Comparison of ENCODE assay signal across 9 mouse cellular contexts in the genomic region with DNA sequence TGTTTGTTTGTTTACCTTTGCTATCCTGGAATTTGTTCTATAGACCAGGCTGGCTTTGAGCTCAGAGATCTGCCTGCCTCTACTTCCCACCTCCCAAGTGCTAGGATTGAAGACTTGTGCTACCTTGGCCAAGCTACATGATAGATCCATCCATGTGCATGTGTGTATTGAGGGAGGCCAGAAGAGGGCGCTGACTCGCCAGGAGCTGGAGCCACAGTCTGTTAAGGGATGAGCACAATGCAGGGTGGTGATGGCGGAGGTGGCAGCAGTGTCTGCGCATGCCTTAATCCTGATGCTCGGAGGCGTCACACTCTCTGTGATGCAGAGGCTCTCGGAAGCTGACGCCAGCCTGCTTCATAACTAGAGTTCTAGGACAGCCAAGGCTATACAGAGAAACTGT. TPM values are rescaled to one million over a fixed set of nuclear protein-coding genes. Genes with fewer than 3 reads are reported as not detected.
A peak's percentile ranks its signal among the peaks of the same experiment; 100 is the strongest.
DNase-seq lines count a peak whose midpoint lies in the region; ATAC-seq and TF ChIP-seq lines count a peak whose summit lies in the region.
"Had no signal": no experiment of that assay in that cellular context is flagged by ENCODE, and none has a peak within 500 bp of the region (broad histone marks: within the 10 kb centered on the region; RNA-seq: fewer than 3 reads in every experiment).

No protein-coding gene starts in this region.

- H3K27ac ChIP-seq in heart, postnatal 0 days (ENCODE audit: low read depth): no peak overlapping the region
- H3K27ac ChIP-seq in forebrain, embryonic 15.5 days (replicated peaks): no peak overlapping the region
- H3K27ac ChIP-seq in liver, embryonic 12.5 days: no peak overlapping the region
- H3K27ac ChIP-seq: embryonic facial prominence, embryonic 12.5 days had no signal

- no peak overlapping the region for H3K4me2 ChIP-seq in heart, postnatal 0 days (ENCODE audit: low read depth, low read length)
- H3K4me2 ChIP-seq in forebrain, embryonic 15.5 days (replicated peaks): no peak overlapping the region
- no peak overlapping the region for H3K4me2 ChIP-seq in liver, embryonic 12.5 days
- H3K4me2 ChIP-seq: embryonic facial prominence, embryonic 12.5 days had no signal

- H3K9me3 ChIP-seq in heart, postnatal 0 days (replicated peaks; ENCODE audit: control insufficient read depth, low read length): no peaks in the 10 kb centered on the region
- H3K9me3 ChIP-seq in forebrain, embryonic 15.5 days: no peaks in the 10 kb centered on the region
- H3K9me3 ChIP-seq in liver, embryonic 12.5 days (replicated peaks): no peaks in the 10 kb centered on the region
- H3K9me3 ChIP-seq: embryonic facial prominence, embryonic 12.5 days had no signal

- no peaks in the 10 kb centered on the region for H3K27me3 ChIP-seq in heart, postnatal 0 days (ENCODE audit: control insufficient read depth, insufficient read depth, low read length)
- no peaks in the 10 kb centered on the region for H3K27me3 ChIP-seq in C2C12 (ENCODE audit: control insufficient read depth, insufficient read depth, insufficient read length)
- no peaks in the 10 kb centered on the region for H3K27me3 ChIP-seq in forebrain, embryonic 15.5 days
- H3K27me3 ChIP-seq in liver, embryonic 12.5 days (replicated peaks): no peaks in the 10 kb centered on the region
- H3K27me3 ChIP-seq: embryonic facial prominence, embryonic 12.5 days had no signal

- WGBS in heart, postnatal 0 days: 66% methylated on average over 8 of the region's 8 CpGs
- WGBS in forebrain, embryonic 15.5 days: 65% methylated on average over 8 of the region's 8 CpGs
- 62% methylated on average over 8 of the region's 8 CpGs for WGBS in liver, embryonic 12.5 days (ENCODE audit: insufficient replicate concordance)

- H3K4me1 ChIP-seq in heart, postnatal 0 days (ENCODE audit: control insufficient read depth, insufficient read depth): no peaks in the 10 kb centered on the region
- H3K4me1 ChIP-seq in forebrain, embryonic 15.5 days: no peaks in the 10 kb centered on the region
- H3K4me1 ChIP-seq in liver, embryonic 12.5 days: 0 out of 2 replicates have a peak, but pooled peaks cover under 1% of the 10 kb centered on the region
- H3K4me1 ChIP-seq: embryonic facial prominence, embryonic 12.5 days had no signal

- H3ac ChIP-seq in C2C12 (ENCODE audit: control insufficient read depth, insufficient read length, low read depth): no peak overlapping the region

- peaks cover 63% of the 10 kb centered on the region for H3K36me3 ChIP-seq in heart, postnatal 0 days (replicated peaks; ENCODE audit: control insufficient read depth, insufficient read depth, low read length)
- H3K36me3 ChIP-seq in C2C12 (ENCODE audit: control insufficient read depth, insufficient read depth): peaks cover 42% of the 10 kb centered on the region
- H3K36me3 ChIP-seq in forebrain, embryonic 15.5 days: peaks cover 59% of the 10 kb centered on the region
- H3K36me3 ChIP-seq in liver, embryonic 12.5 days: peaks cover 93% of the 10 kb centered on the region

- no peak for TF ChIP-seq EP300 in heart, postnatal 0 days (IDR thresholded peaks at IDR 0.05; ENCODE audit: low read depth)

- no peak overlapping the region for H3K4me3 ChIP-seq in heart, postnatal 0 days (ENCODE audit: low read depth, low read length)
- H3K4me3 ChIP-seq in C2C12 (ENCODE audit: insufficient read depth, poor library complexity, severe bottlenecking): no peak overlapping the region
- H3K4me3 ChIP-seq in forebrain, embryonic 15.5 days: no peak overlapping the region
- no peak overlapping the region for H3K4me3 ChIP-seq in liver, embryonic 12.5 days
- H3K4me3 ChIP-seq: embryonic facial prominence, embryonic 12.5 days had no signal

- H3K79me3 ChIP-seq in C2C12 (ENCODE audit: low read depth): peaks cover 7% of the 10 kb centered on the region

- peaks cover 16% of the 10 kb centered on the region for H3K79me2 ChIP-seq in C2C12 (ENCODE audit: control insufficient read depth, insufficient read depth)

- peak; percentile 42 for DNase-seq in heart, postnatal 0 days (ENCODE audit: low spot score)
- DNase-seq in heart, adult 8-10 months (ENCODE audit: low spot score): no peak
- peak; percentile 70 for DNase-seq in adrenal gland, postnatal 10 days
- DNase-seq in naive thymus-derived CD4-positive, alpha-beta T cell, adult 2 months (ENCODE audit: low read depth): peak; percentile 70
- peak; percentile 86 for DNase-seq in thymus, postnatal 4 days

- TF ChIP-seq CTCF in heart, postnatal 0 days (IDR thresholded peaks at IDR 0.05; ENCODE audit: low read depth): peak; percentile 66
- TF ChIP-seq CTCF in C2C12 (IDR thresholded peaks at IDR 0.05; ENCODE audit: control insufficient read depth, insufficient read depth, insufficient read length): peak; percentile 84

- ATAC-seq in heart, postnatal 0 days (ENCODE audit: insufficient read depth, low read depth): peak; percentile 47
- 0 out of 2 replicates have a peak, but pooled peaks have one; percentile 35 for ATAC-seq in forebrain, embryonic 15.5 days (replicated peaks)
- peak; percentile 70 for ATAC-seq in liver, embryonic 12.5 days

- no peak overlapping the region for H3K9ac ChIP-seq in heart, postnatal 0 days (replicated peaks; ENCODE audit: low read depth, low read length)
- H3K9ac ChIP-seq in forebrain, embryonic 15.5 days (replicated peaks): no peak overlapping the region
- no peak overlapping the region for H3K9ac ChIP-seq in liver, embryonic 12.5 days
- H3K9ac ChIP-seq: embryonic facial prominence, embryonic 12.5 days had no signal

TF ChIP-seq in C2C12, 6 proteins besides CTCF, POLR2A, EP300 and RAD21:
- no peak for TF ChIP-seq FOSL1 (IDR thresholded peaks at IDR 0.05; ENCODE audit: insufficient read depth, low read length, poor library complexity, severe bottlenecking)
- TF ChIP-seq CEBPB (IDR thresholded peaks at IDR 0.05; ENCODE audit: low read depth): no peak
- no peak for TF ChIP-seq USF1 (IDR thresholded peaks at IDR 0.05; ENCODE audit: low read depth)
- TF ChIP-seq MAX (IDR thresholded peaks at IDR 0.05): no peak
- TF ChIP-seq MYOG (IDR thresholded peaks at IDR 0.05; ENCODE audit: control insufficient read depth, extremely low read depth, insufficient read length): no peak
- no peak for TF ChIP-seq MYOD1 (IDR thresholded peaks at IDR 0.05; ENCODE audit: control insufficient read depth, insufficient read length, low read depth)
TF ChIP-seq in C2C12: peak in this region for 0.

RNA-seq across cellular contexts. Expression of a gene that starts 7.8 kb away (rescaled TPM):
- 106 and 157 TPM in 2 replicates for total RNA-seq in heart, postnatal 0 days (2014; rRNA removed; ENCODE audit: low replicate concordance)
- polyA plus RNA-seq in heart, postnatal 0 days (2015; fragmentation: Nextera tagmentation; extraction: Ambion mirVana): 213 and 232 TPM in 2 replicates
- total RNA-seq in heart, adult 8-10 months (2022): 10 to 100 TPM; 80.1 to 97.8 (median 88.2) TPM
- polyA plus RNA-seq in C2C12 (2012; fragmentation: generic; extraction: Trizol): 153 TPM
- total RNA-seq in adrenal gland, postnatal 10 days (2021): 10 to 100 TPM; 84.9 to 92.0 TPM
- 576 and 626 TPM in 2 replicates for polyA plus RNA-seq in forebrain, embryonic 15.5 days (2015; fragmentation: Nextera tagmentation; extraction: Ambion mirVana)
- polyA plus RNA-seq in liver, embryonic 12.5 days (2016; fragmentation: Nextera tagmentation; extraction: Ambion mirVana): 121 and 125 TPM in 2 replicates

RNA-seq across cellular contexts. Expression of a gene that starts 21.2 kb away (rescaled TPM):
- total RNA-seq in heart, postnatal 0 days (2014; rRNA removed; ENCODE audit: low replicate concordance): 2,268 and 2,353 TPM in 2 replicates
- polyA plus RNA-seq in heart, postnatal 0 days (2015; fragmentation: Nextera tagmentation; extraction: Ambion mirVana): 3,654 and 3,756 TPM in 2 replicates
- 100 to 1,000 TPM; 262 to 310 (median 280) TPM for total RNA-seq in heart, adult 8-10 months (2022)
- 4,929 TPM for polyA plus RNA-seq in C2C12 (2012; fragmentation: generic; extraction: Trizol)
- total RNA-seq in adrenal gland, postnatal 10 days (2021): 1,000 to 10,000 TPM; 1,588 to 1,631 TPM
- polyA plus RNA-seq in forebrain, embryonic 15.5 days (2015; fragmentation: Nextera tagmentation; extraction: Ambion mirVana): 3,682 and 3,685 TPM in 2 replicates
- 3,798 and 3,900 TPM in 2 replicates for polyA plus RNA-seq in liver, embryonic 12.5 days (2016; fragmentation: Nextera tagmentation; extraction: Ambion mirVana)

RNA-seq across cellular contexts. Expression of a gene that starts 39.3 kb away (rescaled TPM):
- total RNA-seq in heart, postnatal 0 days (2014; rRNA removed; ENCODE audit: low replicate concordance): 40.4 and 48.4 TPM in 2 replicates
- 18.4 and 22.0 TPM in 2 replicates for polyA plus RNA-seq in heart, postnatal 0 days (2015; fragmentation: Nextera tagmentation; extraction: Ambion mirVana)
- total RNA-seq in heart, adult 8-10 months (2022): 10 to 100 TPM; 23.2 to 32.4 (median 28.9) TPM
- 41.0 TPM for polyA plus RNA-seq in C2C12 (2012; fragmentation: generic; extraction: Trizol)
- total RNA-seq in adrenal gland, postnatal 10 days (2021): 10 to 100 TPM; 62.7 to 71.0 TPM
- polyA plus RNA-seq in forebrain, embryonic 15.5 days (2015; fragmentation: Nextera tagmentation; extraction: Ambion mirVana): 13.5 and 14.8 TPM in 2 replicates
- polyA plus RNA-seq in liver, embryonic 12.5 days (2016; fragmentation: Nextera tagmentation; extraction: Ambion mirVana): 11.2 and 11.6 TPM in 2 replicates

RNA-seq across cellular contexts. Expression of a gene that starts 47.6 kb away (rescaled TPM):
- 42.3 and 45.4 TPM in 2 replicates for total RNA-seq in heart, postnatal 0 days (2014; rRNA removed; ENCODE audit: low replicate concordance)
- polyA plus RNA-seq in heart, postnatal 0 days (2015; fragmentation: Nextera tagmentation; extraction: Ambion mirVana): 6.9 and 7.0 TPM in 2 replicates
- 10 to 100 TPM; 37.1 to 38.7 (median 37.5) TPM for total RNA-seq in heart, adult 8-10 months (2022)
- polyA plus RNA-seq in C2C12 (2012; fragmentation: generic; extraction: Trizol): 33.0 TPM
- 10 to 100 TPM; 38.4 to 48.2 TPM for total RNA-seq in adrenal gland, postnatal 10 days (2021)
- polyA plus RNA-seq in forebrain, embryonic 15.5 days (2015; fragmentation: Nextera tagmentation; extraction: Ambion mirVana): 38.7 and 38.8 TPM in 2 replicates
- 5.6 and 6.7 TPM in 2 replicates for polyA plus RNA-seq in liver, embryonic 12.5 days (2016; fragmentation: Nextera tagmentation; extraction: Ambion mirVana)
